12 mouse cellular contexts compared by ENCODE assay signal in genomic region chr9:98337881-98338769, GRCm38 (mm10). TPM values are rescaled to one million over a fixed set of nuclear protein-coding genes. Genes with fewer than 3 reads are reported as not detected.
DNase-seq lines count a peak whose midpoint lies in the region; ATAC-seq lines count a peak whose summit lies in the region.
"Had no signal": no experiment of that assay in that cellular context is flagged by ENCODE, and none has a peak within 500 bp of the region (broad histone marks: within the 10 kb centered on the region; RNA-seq: fewer than 3 reads in every experiment).

No protein-coding gene starts in this region.

- H3K36me3 ChIP-seq in kidney, embryonic 14.5 days (ENCODE audit: control insufficient read depth, insufficient read depth, low read length): no peaks in the 10 kb centered on the region
- H3K36me3 ChIP-seq in hindbrain, embryonic 10.5 days: no peaks in the 10 kb centered on the region
- H3K36me3 ChIP-seq: heart, embryonic 13.5 days; limb, embryonic 13.5 days had no signal

- ATAC-seq in kidney, embryonic 14.5 days (ENCODE audit: low FRiP score, low TSS enrichment): peak; percentile 24; the same call in 1 of the 2 replicates
- ATAC-seq in granulocyte monocyte progenitor cell, adult 5-6 weeks (replicated peaks; ENCODE audit: poor library complexity, severe bottlenecking): peak; percentile 45
- no peak for ATAC-seq in activated CD4-positive, CD25-positive, alpha-beta regulatory T cell, adult 4 months
- ATAC-seq: forebrain, embryonic 13.5 days; hindbrain, postnatal 0 days had no signal

- H3K9me3 ChIP-seq in kidney, embryonic 14.5 days (ENCODE audit: control insufficient read depth, low read length): no peaks in the 10 kb centered on the region
- no peaks in the 10 kb centered on the region for H3K9me3 ChIP-seq in hindbrain, embryonic 10.5 days
- H3K9me3 ChIP-seq: forebrain, embryonic 13.5 days; heart, embryonic 13.5 days; limb, embryonic 13.5 days had no signal

- H3K9ac ChIP-seq in kidney, embryonic 14.5 days (ENCODE audit: low read depth, low read length): no peak overlapping the region
- H3K9ac ChIP-seq: forebrain, embryonic 13.5 days; heart, embryonic 13.5 days; limb, embryonic 13.5 days had no signal

- H3K4me2 ChIP-seq in kidney, embryonic 14.5 days (replicated peaks; ENCODE audit: low read depth, low read length): no peak overlapping the region
- H3K4me2 ChIP-seq: forebrain, embryonic 13.5 days; heart, embryonic 13.5 days; limb, embryonic 13.5 days had no signal

- no peak overlapping the region for H3K27ac ChIP-seq in kidney, embryonic 14.5 days (ENCODE audit: low read depth, low read length)
- no peak overlapping the region for H3K27ac ChIP-seq in hindbrain, embryonic 10.5 days
- H3K27ac ChIP-seq: forebrain, embryonic 13.5 days; heart, embryonic 13.5 days; hindbrain, postnatal 0 days; limb, embryonic 13.5 days had no signal

- 0 out of 2 replicates have a peak, but pooled peaks cover 3% of the 10 kb centered on the region for H3K4me1 ChIP-seq in kidney, embryonic 14.5 days (ENCODE audit: control insufficient read depth, insufficient read depth, low read length)
- H3K4me1 ChIP-seq in hindbrain, embryonic 10.5 days (replicated peaks): 0 out of 2 replicates have a peak, but pooled peaks cover 6% of the 10 kb centered on the region

- no peak overlapping the region for H3K4me3 ChIP-seq in kidney, embryonic 14.5 days (ENCODE audit: low read length)
- no peak overlapping the region for H3K4me3 ChIP-seq in hindbrain, embryonic 10.5 days
- H3K4me3 ChIP-seq: forebrain, embryonic 13.5 days; heart, embryonic 13.5 days; limb, embryonic 13.5 days had no signal

- DNase-seq in kidney, postnatal 25 days: no peak
- peak; percentile 50 for DNase-seq in right cerebral cortex, postnatal 25 days
- DNase-seq in right cerebral cortex, postnatal 14 days: no peak
- no peak for DNase-seq in hindbrain, embryonic 10.5 days (ENCODE audit: low spot score)
- no peak for DNase-seq in cerebellum, adult 11-12 months

- 73% methylated on average over 15 of the region's 15 CpGs for WGBS in kidney, embryonic 14.5 days
- 87% methylated on average over 15 of the region's 15 CpGs for WGBS in hindbrain, embryonic 10.5 days

- H3K27me3 ChIP-seq in kidney, embryonic 14.5 days (ENCODE audit: control insufficient read depth, insufficient read depth, low read length): no peaks in the 10 kb centered on the region
- H3K27me3 ChIP-seq in hindbrain, embryonic 10.5 days (ENCODE audit: insufficient read depth, poor library complexity, severe bottlenecking): no peaks in the 10 kb centered on the region
- H3K27me3 ChIP-seq: forebrain, embryonic 13.5 days; heart, embryonic 13.5 days; limb, embryonic 13.5 days had no signal

RNA-seq across cellular contexts. Expression of gene Nmnat3, which starts 50.9 kb away (rescaled TPM):
- polyA plus RNA-seq in kidney, embryonic 14.5 days (2014; fragmentation: Nextera tagmentation; extraction: Ambion mirVana): 6.4 and 8.4 TPM in 2 replicates
- 18.2 and 23.5 TPM in 2 replicates for total RNA-seq in granulocyte monocyte progenitor cell, adult 5-6 weeks (2014; fragmentation: Nextera tagmentation)
- 18.3 and 25.1 TPM in 2 replicates for total RNA-seq in granulocyte monocyte progenitor cell, adult 5-6 weeks (2017)
- polyA plus RNA-seq in hindbrain, embryonic 10.5 days (2016; fragmentation: Nextera tagmentation; extraction: Ambion mirVana): 2.0 and 2.3 TPM in 2 replicates
- 10 to 100 TPM in 1 of 2 experiments, 1 to 10 TPM in 1; 9.1 to 12.7 TPM for polyA plus RNA-seq in activated CD4-positive, CD25-positive, alpha-beta regulatory T cell, adult 4 months (2017; shearing (Covaris generic))
